Mouse (Mus musculus) midbrain, embryonic 10.5 days (tissue): ENCODE results near the gene Ubqln4. TPM values are rescaled to one million over a fixed set of nuclear protein-coding genes. Genes with fewer than 3 reads are reported as not detected.

Source experiments
- DNase-seq: peaks from one replicate; pipeline ENCODE4 v3.0.0-alpha.2; 2017; ENCODE audit warnings: low spot score
- H3K27ac ChIP-seq: fragments of 300-500 bp; sonication (generic); replicated peaks from 2 replicates; pipeline ENCODE4 v1.5.1; 2016; ENCODE audit warnings: mild to moderate bottlenecking
- H3K27me3 ChIP-seq: fragments of 300-500 bp; sonication (generic); 2 replicates; pipeline ENCODE4 v1.6.1; 2016; ENCODE audit warnings: low read depth, mild to moderate bottlenecking; ENCODE audit not compliant: poor library complexity, severe bottlenecking
- H3K36me3 ChIP-seq: fragments of 300-500 bp; sonication (generic); 2 replicates; pipeline ENCODE4 v1.6.1; 2016; ENCODE audit warnings: mild to moderate bottlenecking, moderate library complexity
- H3K4me1 ChIP-seq: fragments of 300-500 bp; sonication (generic); 2 replicates; pipeline ENCODE4 v1.6.1; 2016
- H3K4me3 ChIP-seq: fragments of 300-500 bp; sonication (generic); 2 replicates; pipeline ENCODE4 v1.5.1; 2016; ENCODE audit warnings: mild to moderate bottlenecking, moderate library complexity
- H3K9me3 ChIP-seq: fragments of 300-500 bp; sonication (generic); replicated peaks from 2 replicates; pipeline ENCODE4 v1.6.1; 2016; ENCODE audit warnings: mild to moderate bottlenecking
- WGBS: fragments of 180-500 bp; shearing (Covaris S2); methylation state at CpG from one replicate; pipeline ENCODE4 v1.1.7; 2016; 5-methylcytosine and 5-hydroxymethylcytosine counted together
- polyA plus RNA-seq: library from polyadenylated mRNA; unstranded; fragments of >200 nt; fragmentation: Nextera tagmentation; extraction: Ambion mirVana; gene quantifications from 2 replicates; pipeline ENCODE4 v1.2.1, GENCODE M21; 2016

Gene Ubqln4
- polyA plus RNA-seq, 1 experiment from 2014 or later, result 71.1 TPM

- H3K4me1 ChIP-seq, result peaks cover 62% of the 10 kb centered on the region
- DNase-seq, result no peak
- peak overlapping the region; percentile 87 for H3K4me3 ChIP-seq
- WGBS, result 36% methylated on average over 7 of the region's 7 CpGs
- H3K27ac ChIP-seq, result peak overlapping the region; percentile 100
- H3K36me3 ChIP-seq, result peaks cover 18% of the 10 kb centered on the region
- H3K27me3 ChIP-seq, result no peaks in the 10 kb centered on the region
- no peaks in the 10 kb centered on the region for H3K9me3 ChIP-seq
These were observed 24.2 kb upstream of the Ubqln4 start for GRCm38 (mm10) chr3:88529204-88530000.

- no peaks in the 10 kb centered on the region for H3K27me3 ChIP-seq
- 9% methylated on average over 11 of the region's 11 CpGs for WGBS
- peaks cover 18% of the 10 kb centered on the region for H3K36me3 ChIP-seq
- DNase-seq, result peak; percentile 50
- H3K9me3 ChIP-seq, result no peaks in the 10 kb centered on the region
- peak overlapping the region; percentile 100 for H3K27ac ChIP-seq
- peaks cover 71% of the 10 kb centered on the region for H3K4me1 ChIP-seq
- H3K4me3 ChIP-seq, result peak overlapping the region; percentile 87
These were observed 23.3 kb upstream of the Ubqln4 start for GRCm38 (mm10) chr3:88530082-88530864.

GRCm38 (mm10) chr3:88531348-88532298 is 21.9 kb upstream of the Ubqln4 start:
- DNase-seq, result peak; percentile 94

GRCm38 (mm10) chr3:88532299-88532674 is 21.3 kb upstream of the Ubqln4 start, which contains the start of gene Mex3a:
Mex3a (plus strand) TSS chr3:88532395.
- Histone ChIP-seq H3K27ac (peak within 1 kb of the TSS; percentile 100), H3K9me3 (no peaks in the 10 kb centered on the region), H3K4me1 (peaks cover 73% of the 10 kb centered on the region), H3K36me3 (peaks cover 36% of the 10 kb centered on the region), H3K27me3 (no peaks in the 10 kb centered on the region), H3K4me3 (peak within 1 kb of the TSS; percentile 87)
- 1% methylated on average over 29 of the region's 31 CpGs for WGBS
- DNase-seq, result no peak

More at GRCm38 (mm10) chr3:88531348-88532298, 21.9 kb upstream of the Ubqln4 start:
- peak overlapping the region; percentile 100 for H3K27ac ChIP-seq
- H3K36me3 ChIP-seq, result peaks cover 30% of the 10 kb centered on the region
- peaks cover 73% of the 10 kb centered on the region for H3K4me1 ChIP-seq
- under 1% methylated on average over 63 of the region's 63 CpGs for WGBS
- no peaks in the 10 kb centered on the region for H3K9me3 ChIP-seq
- H3K4me3 ChIP-seq, result peak overlapping the region; percentile 87
- H3K27me3 ChIP-seq, result no peaks in the 10 kb centered on the region

GRCm38 (mm10) chr3:88532689-88533511 is 20.7 kb upstream of the Ubqln4 start:
- H3K4me1 ChIP-seq, result peaks cover 73% of the 10 kb centered on the region
- H3K36me3 ChIP-seq, result peaks cover 38% of the 10 kb centered on the region
- peak overlapping the region; percentile 87 for H3K4me3 ChIP-seq
- H3K9me3 ChIP-seq, result no peaks in the 10 kb centered on the region
- under 1% methylated on average over 40 of the region's 40 CpGs for WGBS
- H3K27ac ChIP-seq, result peak overlapping the region; percentile 100
- peak; percentile 81 for DNase-seq
- H3K27me3 ChIP-seq, result no peaks in the 10 kb centered on the region

- Histone ChIP-seq H3K27me3 (no peaks in the 10 kb centered on the region), H3K4me3 (peak overlapping the region; percentile 87), H3K27ac (peak overlapping the region; percentile 100), H3K9me3 (no peaks in the 10 kb centered on the region), H3K4me1 (peaks cover 73% of the 10 kb centered on the region), H3K36me3 (peaks cover 46% of the 10 kb centered on the region)
- 2% methylated on average over 4 of the region's 5 CpGs for WGBS
- DNase-seq, result peak; percentile 54
These were observed 19.9 kb upstream of the Ubqln4 start for GRCm38 (mm10) chr3:88533706-88534105.

- no peaks in the 10 kb centered on the region for H3K9me3 ChIP-seq
- peaks cover 72% of the 10 kb centered on the region for H3K4me1 ChIP-seq
- peaks cover 51% of the 10 kb centered on the region for H3K36me3 ChIP-seq
- H3K27ac ChIP-seq, result peak overlapping the region; percentile 100
- H3K4me3 ChIP-seq, result peak overlapping the region; percentile 87
- no peak for DNase-seq
- no peaks in the 10 kb centered on the region for H3K27me3 ChIP-seq
- WGBS, result 7% methylated on average over 3 of the region's 3 CpGs
These were observed 18.6 kb upstream of the Ubqln4 start for GRCm38 (mm10) chr3:88535005-88535404.

- Histone ChIP-seq H3K4me1 (peaks cover 72% of the 10 kb centered on the region), H3K27me3 (no peaks in the 10 kb centered on the region), H3K36me3 (peaks cover 56% of the 10 kb centered on the region), H3K27ac (peak overlapping the region; percentile 100), H3K4me3 (peak overlapping the region; percentile 87), H3K9me3 (no peaks in the 10 kb centered on the region)
- DNase-seq, result no peak
- 39% methylated on average over 4 of the region's 4 CpGs for WGBS
These were observed 18.0 kb upstream of the Ubqln4 start for GRCm38 (mm10) chr3:88535527-88535926.

GRCm38 (mm10) chr3:88536103-88536930 is 17.2 kb upstream of the Ubqln4 start:
- H3K4me3 ChIP-seq, result peak overlapping the region; percentile 87
- peak overlapping the region; percentile 100 for H3K27ac ChIP-seq
- 8% methylated on average over 64 of the region's 64 CpGs for WGBS
- no peaks in the 10 kb centered on the region for H3K27me3 ChIP-seq
- H3K36me3 ChIP-seq, result peaks cover 64% of the 10 kb centered on the region
- no peaks in the 10 kb centered on the region for H3K9me3 ChIP-seq
- peak; percentile 79 for DNase-seq
- peaks cover 75% of the 10 kb centered on the region for H3K4me1 ChIP-seq

GRCm38 (mm10) chr3:88537146-88537545 is 16.4 kb upstream of the Ubqln4 start:
- Histone ChIP-seq H3K4me3 (peak overlapping the region; percentile 87), H3K36me3 (peaks cover 69% of the 10 kb centered on the region), H3K9me3 (no peaks in the 10 kb centered on the region), H3K27me3 (no peaks in the 10 kb centered on the region), H3K27ac (peak overlapping the region; percentile 100), H3K4me1 (peaks cover 83% of the 10 kb centered on the region)
- no peak for DNase-seq
- WGBS, result 61% methylated on average over 6 of the region's 6 CpGs
